Mouse (Mus musculus) liver, adult (tissue): ENCODE results near the gene 1110032F04Rik.

Experiments
- GATA4 ChIP-seq: IDR thresholded peaks from 2 replicates; pipeline ENCODE4 v1.6.1; 2014; ENCODE audit warnings: mild to moderate bottlenecking, low read length; ENCODE audit not compliant: insufficient replicate concordance

The 1110032F04Rik gene

DNA sequence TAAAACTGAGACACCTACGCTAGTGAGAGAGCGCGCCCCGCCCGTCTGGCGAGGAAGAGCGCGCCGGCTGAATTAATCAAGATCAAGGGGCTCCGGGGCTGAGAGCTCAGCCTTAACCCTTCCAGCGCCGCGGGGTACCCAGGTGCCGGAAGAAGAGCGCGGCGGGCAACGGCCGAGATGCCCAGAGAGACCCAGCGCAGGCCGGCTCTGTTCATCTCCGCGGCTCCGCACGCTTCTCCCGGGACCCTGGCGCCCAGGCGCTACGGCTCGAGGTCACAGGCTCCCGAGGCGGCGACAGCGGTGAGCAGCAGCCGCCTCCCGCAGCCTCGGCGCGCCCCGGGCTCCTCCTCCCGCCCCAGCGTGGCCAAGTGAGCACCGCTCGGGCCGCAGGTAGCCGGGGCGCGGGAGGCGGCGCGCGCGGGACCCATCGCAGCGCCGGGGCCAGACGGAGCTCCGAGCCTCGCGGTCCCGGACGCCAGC is at the start of gene 1110032F04Rik:
1110032F04Rik (plus strand) TSS at position 376 of the 480 bp plus-strand sequence.
- TF ChIP-seq GATA4, result no peak

DNA sequence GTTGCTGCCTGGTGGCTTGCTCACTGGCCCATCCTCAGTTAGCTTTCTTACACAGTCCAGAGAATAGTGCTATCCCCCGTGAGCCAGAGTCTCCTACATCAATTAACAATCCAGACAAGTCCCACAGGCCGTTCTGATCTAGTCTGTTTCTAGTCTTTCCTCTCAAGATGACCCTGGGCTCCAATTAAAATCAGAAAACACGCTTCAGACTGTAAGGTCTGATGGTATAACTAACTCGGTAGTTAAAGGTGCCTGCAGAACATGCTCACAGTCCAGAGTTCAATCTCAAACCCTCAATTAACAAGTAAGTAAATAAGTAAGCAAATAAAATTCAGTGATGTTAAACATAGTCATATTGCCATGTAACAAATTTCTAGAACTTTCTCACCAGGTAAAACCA is 48.0 kb upstream of the 1110032F04Rik start:
- TF ChIP-seq GATA4, result no peak

DNA sequence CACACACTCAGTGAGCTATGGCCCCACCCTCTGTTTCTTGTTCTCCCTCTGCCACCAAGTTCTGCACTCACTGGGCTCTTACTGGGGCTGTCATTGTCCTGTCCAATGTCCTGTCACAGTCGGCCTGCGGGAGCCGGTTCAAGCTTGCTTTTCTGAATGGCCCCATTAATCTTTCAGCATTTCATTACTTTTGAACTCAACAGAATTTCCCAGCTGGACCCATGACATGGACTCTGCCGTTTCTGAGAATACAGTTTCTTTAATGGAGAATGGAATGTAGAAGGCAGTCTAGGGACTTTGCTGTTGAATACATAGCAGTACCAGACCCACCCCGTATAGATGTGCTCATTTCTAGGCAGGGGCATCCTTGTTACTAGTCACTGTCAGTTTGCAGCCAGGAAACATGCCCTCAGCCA is 47.5 kb upstream of the 1110032F04Rik start:
- no peak for TF ChIP-seq GATA4

DNA sequence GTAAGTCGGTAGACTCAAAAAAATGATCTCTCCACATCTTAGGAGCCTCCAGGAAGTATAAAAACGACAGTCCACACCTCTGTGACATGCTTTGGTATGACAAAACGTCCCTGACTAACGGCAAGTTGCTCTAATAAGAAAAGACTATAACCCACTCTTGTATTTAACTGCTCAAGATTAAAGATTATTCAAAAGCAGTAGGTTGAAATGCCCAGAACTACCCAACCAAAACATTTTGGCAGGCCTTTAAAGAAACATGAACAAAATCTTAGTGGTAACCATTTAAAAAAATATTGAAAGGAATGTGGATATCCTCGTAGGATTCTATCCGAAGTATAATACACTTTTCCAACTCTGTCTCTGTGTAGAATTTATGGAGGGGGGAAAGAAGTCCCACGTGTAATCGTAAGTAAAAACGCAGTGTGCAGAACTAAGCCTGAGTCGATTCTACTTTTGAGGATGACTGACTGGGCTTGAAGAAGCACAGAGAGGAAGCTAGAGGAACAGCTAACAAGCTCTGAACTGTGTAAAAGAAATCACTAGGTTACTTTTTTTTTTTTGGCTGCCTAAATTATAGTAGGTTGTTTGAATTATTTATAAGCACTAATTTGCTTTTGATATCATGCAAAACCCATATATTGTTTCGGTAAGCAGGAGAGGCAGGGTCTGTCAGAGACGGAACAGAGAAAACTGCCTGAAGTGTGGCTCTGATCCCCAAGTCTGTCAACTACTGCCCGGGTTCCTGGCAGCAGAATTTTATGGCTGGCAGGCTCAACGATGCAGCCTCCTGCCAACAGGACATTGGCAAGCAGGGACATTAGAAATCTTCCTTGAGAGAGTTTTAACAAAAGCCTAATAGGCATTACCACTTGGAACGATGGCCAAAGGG is 45.3 kb upstream of the 1110032F04Rik start:
- TF ChIP-seq GATA4, result no peak

DNA sequence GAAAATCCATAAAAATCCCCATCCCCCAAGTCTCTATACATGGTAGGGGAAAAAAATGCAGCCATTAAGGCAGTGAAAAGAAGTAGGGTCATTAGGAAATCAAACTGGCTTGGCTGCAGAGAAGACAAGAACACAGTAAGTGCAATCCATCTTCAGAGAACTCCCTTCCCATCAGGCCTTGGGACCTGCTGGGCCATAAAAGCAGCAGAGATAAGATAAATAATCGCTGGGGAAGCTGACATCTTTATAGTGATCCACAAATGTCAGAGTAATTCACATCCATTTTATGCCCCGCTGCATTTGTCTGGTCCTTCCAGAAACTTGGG is 44.7 kb upstream of the 1110032F04Rik start:
- no peak for TF ChIP-seq GATA4

DNA sequence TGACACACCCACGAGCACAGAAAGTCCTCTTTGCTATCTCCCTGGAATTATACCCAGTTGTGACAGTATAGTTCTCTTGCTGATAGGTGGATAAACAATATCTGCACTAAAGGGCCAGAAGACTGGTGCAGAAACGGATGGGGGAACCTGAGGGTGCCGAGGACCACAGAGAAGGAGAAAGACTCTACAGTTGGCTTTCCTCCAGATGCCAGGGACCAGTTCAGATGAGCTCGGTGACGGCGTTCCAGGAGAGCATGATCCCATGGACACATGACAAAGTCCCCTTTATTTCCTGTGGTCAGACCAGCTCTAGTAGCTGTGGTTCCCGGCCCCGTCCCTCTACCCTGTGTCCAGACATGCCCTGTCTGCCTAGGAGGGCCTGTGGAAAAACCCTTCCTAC is 44.2 kb upstream of the 1110032F04Rik start:
- TF ChIP-seq GATA4, result no peak

DNA sequence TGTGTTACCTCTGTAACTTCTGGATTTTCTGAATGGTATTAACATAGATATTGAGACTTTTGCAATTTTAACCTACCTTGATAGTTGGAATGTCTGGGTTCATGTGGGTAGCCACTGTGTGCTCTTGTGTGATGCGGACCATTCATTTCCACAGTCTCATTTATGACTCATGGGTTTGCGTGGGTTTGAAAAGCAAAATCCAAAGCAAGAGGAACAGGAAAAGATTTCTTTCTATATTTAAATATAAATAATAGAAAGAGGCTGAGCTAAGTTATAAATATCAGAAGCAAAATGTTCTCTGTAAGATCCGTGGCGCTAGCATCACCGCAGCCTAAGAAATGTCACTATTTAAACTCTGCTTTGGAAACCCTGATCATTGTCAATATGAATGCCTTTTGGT is 41.7 kb upstream of the 1110032F04Rik start:
- TF ChIP-seq GATA4, result no peak

DNA sequence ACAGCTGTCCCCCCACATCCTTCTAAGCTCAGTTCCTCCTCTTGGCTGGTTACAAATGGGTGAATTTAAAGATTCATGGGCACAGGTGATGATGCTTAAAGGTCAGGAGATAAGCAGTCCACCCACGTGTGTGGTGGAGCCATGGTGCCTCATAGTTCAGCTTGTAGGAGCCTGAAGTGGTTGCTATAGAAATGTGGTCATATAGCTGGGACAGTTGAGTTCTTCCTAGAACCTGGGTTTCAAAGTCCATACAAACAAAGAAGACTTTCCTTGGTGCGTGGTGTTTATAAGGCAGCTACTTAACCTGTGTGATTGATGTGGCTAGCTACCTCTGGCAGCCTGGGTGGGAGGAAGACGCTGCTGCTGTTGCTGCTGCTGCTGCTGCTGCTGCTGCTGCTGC is 39.4 kb upstream of the 1110032F04Rik start:
- no peak for TF ChIP-seq GATA4

DNA sequence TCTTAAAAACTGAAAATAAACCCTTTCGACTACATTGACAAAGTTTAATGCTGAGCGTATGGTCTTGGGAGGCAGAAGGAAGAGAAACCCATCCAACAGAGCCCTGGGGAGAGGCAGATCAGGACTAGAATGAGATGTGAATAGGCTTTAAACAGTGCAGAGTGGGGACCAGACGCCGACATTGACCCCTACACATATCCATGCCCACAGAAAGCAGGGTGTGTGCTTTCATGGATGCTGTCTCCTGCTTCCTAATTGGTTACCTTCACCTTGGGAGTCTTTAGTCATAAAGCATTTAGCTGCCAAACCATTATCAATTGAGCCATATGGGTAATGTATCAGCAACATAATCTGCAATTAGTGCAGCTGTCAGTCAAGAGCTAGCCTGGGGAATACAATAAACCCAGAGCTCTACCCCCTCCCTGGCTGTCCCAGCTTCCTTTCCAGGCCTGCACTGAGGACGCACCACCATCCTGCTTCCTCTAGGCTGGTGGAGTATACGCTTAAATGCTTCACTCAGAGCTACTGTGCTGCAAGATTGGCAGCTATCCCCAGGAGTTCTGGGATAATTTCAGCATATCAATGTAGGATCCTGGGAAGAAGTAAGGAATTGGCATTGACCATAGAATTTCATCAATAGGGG is 32.4 kb upstream of the 1110032F04Rik start:
- TF ChIP-seq GATA4, result no peak

DNA sequence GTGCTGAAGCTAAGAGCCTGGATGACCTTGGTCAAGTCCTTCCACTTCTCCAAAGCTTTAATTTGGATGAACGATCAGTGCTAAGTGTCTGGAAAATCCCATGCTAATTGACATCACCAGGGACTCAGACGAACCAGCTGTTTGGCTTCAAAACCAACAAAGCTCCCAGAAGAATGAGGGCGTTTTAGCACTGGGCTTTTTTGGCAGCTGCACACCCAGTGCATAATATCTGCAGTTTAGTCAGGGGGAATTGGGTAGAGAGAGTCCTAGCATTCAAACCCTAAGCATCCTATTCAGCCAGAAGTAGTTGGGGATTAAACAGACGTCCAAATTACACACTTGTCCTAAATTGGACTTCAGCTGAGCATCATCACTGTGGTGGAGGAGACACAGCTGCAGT is 29.2 kb upstream of the 1110032F04Rik start:
- no peak for TF ChIP-seq GATA4

DNA sequence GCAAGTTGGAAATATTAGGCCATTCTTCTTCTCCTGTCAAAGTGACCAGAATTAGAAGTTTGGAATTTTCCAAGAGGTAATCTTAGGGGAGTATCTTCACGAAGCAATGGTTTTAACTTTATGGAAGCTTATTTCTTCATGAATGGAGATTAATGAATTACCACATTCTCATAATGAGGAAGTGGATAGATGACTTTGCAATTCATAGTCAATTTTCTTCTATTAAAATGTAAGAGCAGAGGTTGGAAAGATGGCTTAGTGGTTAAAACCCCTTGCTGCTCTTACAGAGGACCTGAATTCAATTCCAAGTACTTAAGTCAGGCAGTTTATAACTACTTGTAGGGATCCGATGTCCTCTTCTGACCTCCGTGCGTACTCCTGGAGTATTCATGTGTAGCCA is 25.4 kb upstream of the 1110032F04Rik start:
- no peak for TF ChIP-seq GATA4

DNA sequence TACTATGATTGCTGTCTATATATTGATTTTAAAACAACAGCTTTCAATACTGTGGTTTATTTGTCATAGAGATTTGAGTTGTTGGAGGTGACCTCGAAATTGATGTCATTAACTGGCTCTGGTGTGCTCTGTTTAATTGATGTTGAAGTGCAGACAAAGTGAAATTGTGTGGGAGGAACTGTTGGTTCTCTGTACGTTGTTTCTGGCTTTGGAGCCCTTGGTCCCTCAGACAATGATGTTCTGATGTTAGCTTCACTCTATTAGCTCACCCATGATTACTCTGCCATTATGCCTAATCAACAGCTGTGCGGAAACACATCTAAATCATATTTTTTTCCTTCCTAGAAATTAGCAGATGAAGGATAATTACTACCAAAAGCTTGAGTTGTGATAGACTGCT is 21.1 kb upstream of the 1110032F04Rik start:
- no peak for TF ChIP-seq GATA4

DNA sequence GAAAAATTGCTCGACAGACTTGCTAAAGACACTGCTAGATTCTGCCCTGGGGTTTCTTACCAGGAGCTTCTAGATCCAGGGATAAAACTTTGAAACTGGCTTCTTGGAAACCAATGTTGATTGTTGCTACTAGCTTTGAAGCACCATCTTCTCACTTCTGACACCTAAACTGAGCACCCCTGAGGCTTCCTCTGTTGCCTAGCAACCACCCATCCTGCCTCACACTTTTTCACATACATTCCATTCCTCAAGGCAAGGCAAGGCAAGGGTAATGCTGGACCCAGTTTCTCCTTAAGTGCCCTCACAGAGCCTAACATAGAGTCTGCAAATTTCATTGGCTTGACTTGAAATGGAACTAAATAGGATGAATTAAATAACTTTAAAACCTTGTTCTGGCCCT is 17.0 kb upstream of the 1110032F04Rik start:
- no peak for TF ChIP-seq GATA4

DNA sequence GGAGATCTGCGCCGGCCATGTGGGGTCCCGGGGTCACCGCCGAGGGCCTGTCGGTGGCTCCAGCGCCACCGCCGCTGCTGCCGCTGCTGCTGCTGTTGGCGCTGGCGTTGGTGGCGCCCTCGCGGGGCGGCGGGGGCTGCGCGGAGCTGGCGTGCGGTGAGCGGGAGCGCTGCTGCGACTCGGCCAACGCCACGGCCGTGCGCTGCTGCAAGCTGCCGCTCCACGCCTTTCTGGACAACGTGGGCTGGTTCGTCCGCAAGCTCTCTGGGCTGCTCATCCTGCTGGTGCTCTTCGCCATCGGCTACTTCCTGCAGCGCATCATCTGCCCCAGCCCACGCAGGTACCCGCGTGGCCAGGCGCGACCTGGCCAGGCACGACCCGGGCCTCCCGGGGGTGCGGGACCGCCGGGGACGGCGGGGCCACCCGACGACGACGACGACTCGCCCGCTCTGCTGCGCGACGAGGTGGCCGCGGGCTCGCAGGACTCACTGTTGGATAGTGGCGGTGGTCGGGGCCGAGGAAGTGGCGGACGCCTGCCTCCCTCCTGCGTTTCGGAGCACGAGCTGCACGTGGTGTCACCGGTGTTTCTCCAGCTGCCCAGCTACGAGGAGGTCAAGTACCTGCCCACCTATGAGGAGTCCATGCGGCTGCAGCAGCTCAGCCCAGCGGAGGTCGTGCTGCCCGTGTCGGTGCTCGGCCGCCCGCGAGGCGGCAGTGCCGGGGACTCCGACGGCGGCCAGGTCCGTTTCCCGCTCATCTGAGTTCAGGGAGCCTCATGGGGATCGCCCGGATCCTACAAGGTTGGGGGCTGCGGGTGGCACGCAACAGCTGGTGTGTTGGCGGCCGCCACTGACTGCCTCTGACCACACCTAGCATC is 543 bp downstream of the 1110032F04Rik start:
- TF ChIP-seq GATA4, result no peak

DNA sequence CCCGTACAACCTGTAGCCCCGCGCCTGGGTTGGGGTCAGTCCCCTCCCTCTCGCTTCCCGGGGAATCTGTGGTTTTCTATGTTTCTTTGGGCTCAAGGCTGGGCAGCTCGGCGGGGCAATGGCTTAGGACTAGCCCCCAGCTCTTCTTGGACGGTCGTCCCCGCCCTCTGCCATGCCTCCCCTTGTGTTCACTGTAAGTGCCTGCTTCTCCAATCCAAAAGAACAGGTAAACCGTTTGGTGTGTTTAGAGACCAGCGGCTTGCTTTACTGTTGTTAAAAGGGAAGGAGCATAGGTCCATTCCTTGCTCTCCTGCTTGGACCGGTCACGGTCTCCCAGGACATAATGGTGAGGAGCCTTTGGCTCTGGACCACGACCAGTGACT is 1.2 kb downstream of the 1110032F04Rik start:
- no peak for TF ChIP-seq GATA4
